Mouse (Mus musculus) testis, postnatal 10 days (tissue): Measurements from ENCODE around the gene Dok4.

Experiments
- DNase-seq: peaks from one replicate; pipeline ENCODE4 v3.0.0; 2021; ENCODE audit warnings: low spot score

Gene Dok4

DNA sequence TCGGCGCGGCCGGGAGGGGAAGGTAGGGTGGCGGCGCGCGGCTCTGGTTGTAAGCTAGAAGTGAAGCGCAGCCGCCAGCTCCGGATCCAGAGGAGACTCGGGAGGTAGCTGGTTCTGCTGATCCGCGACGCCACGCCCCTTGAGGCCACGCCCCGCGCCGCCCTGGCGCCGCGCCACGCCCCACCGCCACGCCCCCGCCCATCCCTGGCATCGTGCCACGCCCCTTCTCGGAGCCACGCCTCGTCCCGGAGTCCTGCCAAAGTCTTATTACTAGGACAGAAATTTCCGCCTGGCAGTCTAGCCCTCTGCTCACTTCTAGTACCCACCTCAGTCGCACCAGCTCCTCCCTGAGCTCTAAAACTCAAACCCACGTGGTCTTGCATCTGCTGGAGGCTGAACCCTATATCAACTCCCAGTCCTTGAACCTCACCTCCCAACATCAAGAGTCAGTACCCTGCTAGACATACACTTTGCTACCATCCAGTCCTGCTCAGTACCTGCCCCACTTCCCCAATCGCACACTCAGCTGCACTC lies at the start of gene Dok4:
Dok4 (minus strand) TSS at position 134 of the 534 bp plus-strand sequence.
- peak; percentile 93 for DNase-seq

DNA sequence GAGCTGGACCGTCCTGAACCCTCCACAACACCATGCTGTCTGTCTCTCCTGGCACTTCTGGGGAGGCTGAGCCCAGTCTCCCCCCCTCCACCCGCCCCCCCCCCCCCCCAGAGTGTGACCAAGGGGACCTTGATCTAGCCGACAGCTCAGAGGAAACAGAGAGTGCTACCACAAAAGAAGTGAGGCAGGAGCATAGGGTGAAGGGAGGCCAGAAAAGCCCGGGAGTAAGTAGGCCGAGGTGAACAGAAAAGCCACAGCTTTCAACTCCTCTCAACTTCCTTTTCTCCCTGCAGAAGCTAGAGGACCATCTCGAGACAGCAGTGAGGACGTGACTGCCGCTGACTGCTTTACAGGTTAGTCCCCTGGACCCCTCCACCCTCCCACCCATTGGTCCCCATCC lies 47.3 kb upstream of the Dok4 start, which contains the start of gene Adgrg5:
Adgrg5 (plus strand) TSS at position 290 of the 400 bp plus-strand sequence.
- DNase-seq: no peak

DNA sequence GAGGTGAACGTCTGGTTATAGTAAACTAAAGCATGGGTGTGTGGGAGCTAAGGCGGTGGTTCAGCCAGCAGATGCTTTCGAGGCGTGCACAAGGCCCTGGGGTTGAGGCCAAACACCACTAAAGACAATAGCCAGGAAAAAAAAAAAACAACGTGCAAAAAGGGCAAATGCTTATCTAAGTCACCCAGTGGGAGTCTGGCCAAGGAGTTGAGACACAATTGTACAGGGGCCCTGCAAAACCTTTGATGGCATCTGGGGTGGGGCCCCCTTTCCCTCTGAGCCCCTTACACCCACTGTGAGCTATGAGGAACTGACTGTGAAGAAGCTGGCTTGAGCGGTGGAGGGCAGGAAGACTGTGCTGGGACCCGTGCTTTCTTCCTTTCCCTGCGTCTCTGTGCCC lies 46.5 kb upstream of the Dok4 start:
- DNase-seq: no peak

DNA sequence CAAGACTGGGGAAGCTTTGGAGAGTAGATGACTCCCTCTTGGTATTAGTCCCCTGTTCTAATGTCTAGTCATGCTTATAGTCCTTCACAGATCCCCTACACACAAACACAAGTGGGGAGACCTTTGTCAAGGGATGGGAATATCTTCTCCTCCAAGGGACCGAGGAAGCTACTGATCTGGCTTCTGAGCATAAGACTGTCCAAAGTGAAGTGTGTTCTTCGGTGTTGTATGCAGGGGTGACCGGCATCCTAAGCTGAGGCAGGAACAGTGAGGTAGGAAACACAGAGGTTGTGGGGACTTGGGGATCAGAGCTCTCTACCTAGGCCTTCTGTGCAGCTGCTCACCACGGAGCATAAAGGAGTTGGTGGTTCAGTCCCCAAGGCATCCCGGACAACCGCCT lies 46.0 kb upstream of the Dok4 start:
- DNase-seq: no peak

DNA sequence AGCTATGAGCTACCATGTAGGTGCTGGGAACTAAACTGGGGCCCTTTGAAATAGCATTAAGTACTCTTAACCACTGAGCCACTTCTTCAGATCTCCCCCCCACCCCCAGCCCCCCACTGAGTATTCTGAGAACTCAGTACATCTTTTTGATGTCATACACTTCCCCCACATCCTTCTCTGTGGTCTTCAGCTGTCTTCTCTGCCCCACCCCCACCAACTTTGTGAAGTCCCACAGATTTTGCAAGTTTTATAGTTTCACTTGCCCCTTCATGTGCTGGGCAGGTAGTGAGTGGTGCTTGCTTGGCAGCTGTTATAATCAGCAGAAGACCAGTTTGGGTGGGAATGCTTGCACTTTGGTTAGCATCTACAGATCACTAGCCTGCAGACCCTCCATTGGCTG lies 43.1 kb upstream of the Dok4 start:
- DNase-seq: no peak

DNA sequence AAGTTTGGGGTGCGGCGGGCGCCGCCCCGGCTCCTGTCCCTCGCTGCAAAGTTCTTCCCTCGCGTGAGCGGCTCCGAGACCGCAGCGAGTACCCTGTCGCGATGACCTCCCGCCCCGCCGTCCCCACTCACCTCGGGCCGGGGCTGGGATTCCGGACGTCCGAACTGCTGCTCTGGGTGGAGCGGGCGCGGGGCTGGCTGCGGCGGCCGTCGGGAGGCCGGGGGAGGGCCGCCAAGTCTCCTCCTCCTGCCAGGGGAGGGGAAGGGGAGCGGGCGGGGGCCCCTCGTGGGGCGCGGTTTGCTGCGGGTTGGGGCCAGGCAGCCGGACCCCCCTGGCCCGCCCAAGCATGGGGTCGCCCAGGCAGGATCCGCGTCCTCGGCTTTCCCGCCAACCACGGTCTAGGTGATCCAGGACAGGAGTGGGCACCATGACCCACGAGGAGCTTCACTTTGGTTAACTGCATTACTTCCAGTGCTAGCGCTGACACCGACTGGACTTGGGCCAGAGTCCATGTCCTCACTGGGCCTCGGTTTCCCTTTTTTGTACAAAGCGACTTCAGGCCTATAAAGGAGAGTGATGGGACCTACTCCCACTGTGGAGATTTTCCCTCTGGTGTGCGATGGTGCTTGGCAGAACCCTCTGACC lies 41.8 kb upstream of the Dok4 start, which contains the start of gene Ccdc102a:
Ccdc102a (minus strand) TSS at position 248 of the 645 bp plus-strand sequence.
- DNase-seq: peak; percentile 77

DNA sequence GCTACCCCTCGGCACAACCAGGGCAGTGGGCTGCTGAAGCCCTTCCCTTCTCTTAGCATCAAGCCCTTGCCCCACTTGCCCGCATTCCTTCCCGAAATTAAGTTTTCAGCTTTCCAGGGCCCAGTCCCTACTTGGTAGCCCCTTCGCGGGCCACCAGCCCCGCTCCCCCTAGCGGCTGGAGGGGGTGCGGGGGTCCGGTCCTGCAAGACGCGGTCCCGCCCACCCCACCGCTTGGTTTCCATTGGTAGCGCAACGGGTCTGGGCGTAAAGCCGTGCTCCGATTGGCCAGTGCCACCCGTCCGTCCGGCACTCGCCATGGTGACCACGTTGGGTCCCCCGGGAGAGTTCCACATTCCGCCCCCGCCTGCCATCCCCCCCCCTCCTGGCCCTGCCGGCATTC lies 41.2 kb upstream of the Dok4 start:
- DNase-seq: peak; percentile 96

DNA sequence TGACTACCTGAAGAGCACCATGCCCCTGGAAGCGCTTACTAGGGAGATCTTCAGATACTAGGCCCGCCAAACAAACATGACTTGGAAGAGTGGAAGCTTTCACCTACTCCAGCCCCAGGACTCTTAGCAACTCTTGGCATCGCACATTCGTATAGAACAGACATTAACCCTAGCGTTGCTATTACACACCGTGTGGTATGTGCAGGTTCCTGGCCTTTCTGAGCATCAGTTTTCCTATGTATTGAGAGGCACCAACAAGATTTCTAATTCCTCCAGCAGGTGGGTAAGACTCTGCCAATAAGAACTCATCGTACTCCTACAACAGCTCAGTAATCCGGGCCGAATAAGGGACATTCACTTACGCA lies 40.8 kb upstream of the Dok4 start:
- DNase-seq: no peak

DNA sequence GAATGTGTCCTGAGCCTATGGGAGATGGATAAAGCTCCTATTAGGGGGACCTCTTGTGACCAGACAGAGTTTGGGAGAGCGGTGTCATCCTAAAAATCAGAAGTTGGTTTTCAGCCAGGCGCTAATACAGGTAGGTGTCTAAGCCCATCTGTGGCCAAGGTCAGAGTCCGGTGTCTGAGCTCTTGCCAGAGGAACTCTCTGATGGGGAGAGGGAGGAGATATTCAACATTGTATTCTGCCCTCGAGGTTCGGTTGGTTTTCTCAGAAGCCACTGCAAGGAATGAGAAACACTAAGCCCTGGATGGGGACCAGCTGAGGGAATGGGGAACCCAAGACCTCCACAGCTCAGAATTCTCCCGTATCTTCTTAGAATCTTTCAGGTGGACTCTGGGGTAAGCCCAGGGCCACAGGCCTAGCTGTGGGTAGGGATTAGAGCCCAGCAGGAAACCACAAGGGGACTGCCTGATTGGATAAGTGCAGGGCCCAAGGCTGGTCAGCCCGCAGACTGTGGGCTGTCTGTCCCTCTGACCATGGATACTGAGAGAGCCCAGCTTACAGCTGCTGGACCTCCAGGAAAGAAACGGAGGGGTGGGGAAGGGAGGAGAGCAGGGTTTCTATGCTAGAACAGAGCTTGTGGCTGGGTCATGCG lies 40.3 kb upstream of the Dok4 start:
- DNase-seq: no peak

DNA sequence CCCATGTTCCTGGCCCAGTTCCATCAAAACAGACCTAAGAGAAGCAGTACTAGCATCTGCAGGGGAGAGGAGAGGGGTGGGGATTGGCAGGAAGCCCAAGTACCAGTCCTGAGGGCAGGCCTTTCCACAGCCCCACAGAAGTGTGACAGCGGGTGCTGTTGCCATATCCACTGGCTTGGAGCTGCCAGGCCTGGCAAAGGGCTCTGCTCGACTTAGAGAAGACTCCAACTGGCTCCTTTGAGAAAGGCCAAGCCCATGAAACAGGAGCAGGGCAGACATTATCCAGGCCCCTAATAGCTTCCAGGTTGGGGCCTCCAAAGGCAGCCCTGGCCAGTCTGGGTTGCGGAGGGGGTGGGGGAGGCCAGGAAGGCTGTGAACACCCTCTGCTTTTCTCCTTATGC lies 38.6 kb upstream of the Dok4 start:
- DNase-seq: no peak

DNA sequence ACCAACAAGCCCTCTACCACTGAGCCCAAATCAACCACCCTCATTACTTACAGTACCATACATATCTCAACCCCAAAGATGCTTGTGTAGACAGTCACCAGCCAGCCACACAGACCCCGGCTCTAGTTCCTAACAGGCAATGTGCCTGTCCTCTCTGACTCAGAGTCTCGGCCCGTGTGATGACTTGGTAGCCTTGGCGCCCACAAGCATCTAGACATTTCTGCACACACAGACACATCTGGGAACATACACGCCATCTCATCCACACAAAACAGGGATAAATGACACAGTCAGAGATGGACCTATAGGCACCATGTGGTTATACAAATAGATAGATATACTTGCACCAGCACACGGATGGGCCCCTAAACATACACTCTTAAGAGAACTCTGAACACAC lies 38.1 kb upstream of the Dok4 start:
- no peak for DNase-seq

DNA sequence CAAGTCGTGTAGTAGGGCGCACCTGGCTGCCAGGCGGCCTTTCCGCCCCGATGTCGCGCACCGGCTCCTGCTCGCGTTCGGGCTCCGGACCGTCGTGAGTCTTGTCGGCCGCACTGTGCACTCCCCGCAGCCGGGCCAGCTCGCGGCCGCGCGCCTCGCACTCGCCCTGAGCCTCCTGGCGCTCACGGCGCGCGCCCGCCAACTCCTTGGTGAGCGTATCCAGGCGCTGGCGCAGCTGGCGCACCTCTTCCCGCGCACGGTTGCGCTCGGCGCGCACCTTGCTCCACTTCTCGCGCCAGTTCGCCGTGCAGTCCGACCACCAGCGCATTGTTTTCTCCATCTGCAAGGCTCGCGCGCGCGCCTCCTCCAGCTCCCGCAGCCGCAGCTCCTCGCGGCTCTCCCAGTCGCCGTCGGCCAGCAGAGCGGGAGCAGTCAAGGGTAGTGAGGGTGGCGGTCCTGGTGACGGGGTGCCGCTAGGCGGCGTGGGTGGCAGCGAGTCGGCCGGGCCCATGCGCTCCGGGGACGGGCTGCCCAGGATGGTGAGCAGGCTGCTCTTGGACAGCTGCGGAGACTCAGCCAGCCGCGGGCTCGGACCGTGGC lies 37.0 kb upstream of the Dok4 start:
- DNase-seq: peak; percentile 78

DNA sequence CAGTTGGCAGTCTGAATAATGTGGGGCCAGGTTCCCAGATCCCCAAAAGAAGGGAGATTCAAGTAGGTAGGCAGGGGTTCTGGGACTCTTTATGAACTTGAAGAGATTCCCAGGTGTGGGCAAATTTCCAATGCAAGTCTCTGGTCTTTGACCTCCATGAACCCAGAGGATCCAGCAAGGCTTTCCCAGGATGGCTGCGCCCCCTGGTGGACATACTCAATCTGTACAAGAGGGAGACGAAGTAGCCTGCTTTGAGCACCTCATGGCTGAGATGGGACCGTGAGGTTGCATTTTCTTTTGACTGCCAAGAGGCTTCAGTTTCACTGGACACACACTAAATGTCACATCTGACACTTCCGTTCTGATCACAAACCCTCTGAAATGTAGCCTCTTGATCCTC lies 32.7 kb upstream of the Dok4 start:
- DNase-seq: peak; percentile 91

DNA sequence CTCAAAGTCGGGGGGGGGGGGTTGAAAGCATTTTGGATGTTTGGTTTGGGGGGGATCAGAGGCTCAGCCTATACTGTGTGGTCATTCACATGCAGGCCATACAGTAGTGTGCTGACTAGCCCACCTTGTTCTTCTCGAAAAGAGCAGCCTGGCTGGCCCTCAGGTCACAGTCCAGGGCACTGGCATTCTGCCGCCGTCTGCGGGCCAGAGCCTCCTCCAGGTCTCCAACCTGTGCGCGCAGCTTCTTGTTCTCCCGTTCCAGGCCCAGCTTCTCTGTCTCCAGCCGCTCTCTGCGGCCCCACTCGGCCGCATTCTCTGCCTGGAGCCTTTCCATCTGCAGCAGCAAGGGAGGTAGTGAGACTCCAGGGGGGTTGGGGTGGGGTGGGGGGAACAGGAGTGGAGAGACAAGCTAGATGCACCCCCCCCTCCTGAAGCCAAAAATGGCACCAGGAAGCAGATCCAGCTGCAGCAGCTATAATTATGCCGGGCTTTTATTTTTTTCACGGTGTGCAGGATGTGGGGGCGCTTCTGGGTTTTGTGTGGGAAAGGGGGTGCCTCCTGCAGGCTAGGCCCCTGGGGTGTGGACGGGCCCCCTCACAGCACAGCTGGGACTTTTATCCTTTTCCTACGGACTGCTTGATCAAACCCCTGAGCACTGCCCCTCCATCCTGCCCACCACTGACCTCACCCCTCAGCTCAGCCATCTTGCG lies 31.6 kb upstream of the Dok4 start:
- no peak for DNase-seq

DNA sequence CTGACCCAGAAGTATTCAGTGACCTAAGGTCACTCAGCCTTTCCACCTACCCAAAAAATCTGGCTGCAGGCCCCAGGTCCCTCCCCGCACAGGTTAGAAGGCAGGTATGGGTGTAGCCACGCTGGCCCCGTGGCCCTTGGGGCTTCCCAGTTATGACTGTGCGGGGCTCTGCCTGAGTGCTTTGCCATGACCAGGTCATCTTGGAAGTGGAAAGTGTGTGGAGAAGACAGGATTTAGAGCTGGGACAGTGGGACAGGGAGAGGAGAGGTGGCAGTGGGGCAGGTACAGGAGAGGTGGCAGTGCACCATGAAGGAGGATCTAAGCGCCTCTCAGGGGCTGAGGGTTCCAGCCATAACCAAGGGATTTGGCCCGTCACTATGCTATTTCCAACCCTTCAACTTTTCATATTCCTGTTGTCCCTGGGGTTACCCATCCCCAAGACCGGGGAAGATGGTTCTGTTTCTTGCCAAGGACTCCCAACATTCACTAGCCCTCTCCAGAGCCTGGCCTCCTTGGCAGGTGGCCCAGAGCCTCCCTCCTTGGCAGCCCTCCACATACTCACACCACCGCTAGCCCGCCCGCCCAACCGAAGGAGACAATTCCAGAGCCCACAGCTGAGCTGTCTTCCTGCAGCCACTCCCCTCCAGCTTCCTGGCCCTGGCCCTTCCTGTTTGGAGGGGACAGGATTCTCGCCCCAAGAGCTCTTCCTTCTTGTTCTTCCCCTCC lies 28.5 kb upstream of the Dok4 start:
- DNase-seq: peak; percentile 90

DNA sequence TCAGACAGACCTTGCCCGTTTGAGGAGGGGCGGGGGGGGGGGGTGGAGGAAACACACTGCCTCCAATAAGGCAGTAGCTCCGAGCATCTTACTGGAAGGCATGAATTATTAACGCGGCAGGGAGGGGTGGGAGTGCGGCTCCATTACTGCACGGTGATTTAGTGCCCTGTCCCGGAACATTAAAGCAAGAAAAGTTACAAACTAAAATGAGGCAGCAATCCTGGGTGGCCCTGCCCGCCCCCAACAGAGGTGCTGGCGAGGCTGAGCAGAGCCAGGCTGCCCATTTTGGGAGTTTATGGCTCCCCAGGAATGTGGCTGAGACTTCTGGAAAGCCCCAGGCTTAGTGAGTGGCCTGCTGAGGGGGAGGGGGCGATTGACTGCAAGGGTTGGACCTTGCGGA lies 27.6 kb upstream of the Dok4 start:
- DNase-seq: no peak

DNA sequence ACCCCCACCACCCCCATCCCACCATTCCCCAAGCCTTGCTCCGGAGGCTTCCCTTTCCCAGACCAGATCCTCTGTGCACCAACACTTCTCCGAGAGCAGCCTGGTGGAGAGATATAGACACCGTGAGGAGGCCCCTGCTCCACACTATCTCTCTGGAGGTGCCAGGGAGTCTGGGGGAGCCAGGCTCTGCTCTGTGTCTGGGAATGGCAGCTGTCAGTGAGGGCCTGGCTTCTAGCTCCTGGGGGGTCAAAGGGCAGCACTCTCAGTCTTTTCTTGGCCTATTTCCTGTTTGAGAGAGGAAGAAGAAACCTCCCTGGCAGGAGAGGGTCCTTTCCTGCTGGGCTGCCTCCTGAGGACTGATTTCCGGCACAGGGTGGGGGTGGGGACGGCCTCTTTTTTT lies 24.9 kb upstream of the Dok4 start:
- no peak for DNase-seq

DNA sequence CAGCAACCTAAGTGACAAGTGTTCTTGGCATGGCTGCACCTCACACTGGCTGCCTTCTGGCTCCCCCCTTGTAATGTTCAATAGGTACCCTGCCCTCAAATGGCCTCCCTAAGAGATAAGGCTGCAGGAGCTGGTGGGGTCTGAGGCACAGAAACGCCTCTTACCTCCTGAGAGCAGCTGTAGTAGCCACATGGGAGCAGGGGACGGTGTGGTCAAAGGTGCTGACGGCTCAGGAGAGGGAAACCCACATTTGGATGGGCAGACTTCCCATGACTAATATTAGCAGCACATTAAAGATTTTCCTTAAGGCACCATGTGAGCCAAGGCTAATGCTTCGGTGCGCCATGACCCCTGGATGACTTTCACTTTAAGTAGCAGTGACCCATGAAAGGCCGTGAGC lies 24.5 kb upstream of the Dok4 start:
- DNase-seq: no peak

DNA sequence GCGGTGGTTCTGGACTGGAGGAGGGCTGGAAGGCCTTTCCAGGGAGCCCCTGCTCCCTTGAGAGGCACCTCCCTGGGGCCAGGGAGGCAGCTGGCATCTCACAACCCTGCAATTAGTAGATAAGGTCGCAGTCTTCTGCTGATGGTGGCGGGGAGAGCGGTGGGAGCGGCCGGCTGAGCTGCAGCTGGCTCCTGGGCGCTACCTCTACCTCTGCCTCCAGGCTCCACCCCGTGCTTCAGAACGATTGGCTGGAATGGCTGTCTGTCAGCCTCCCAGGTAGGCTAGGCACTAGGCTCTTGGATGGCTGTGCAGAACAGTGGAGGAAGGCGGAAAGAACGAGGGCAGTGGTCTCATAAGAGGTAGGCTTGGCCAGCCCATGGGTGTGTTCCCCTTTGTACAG lies 23.1 kb upstream of the Dok4 start:
- no peak for DNase-seq

DNA sequence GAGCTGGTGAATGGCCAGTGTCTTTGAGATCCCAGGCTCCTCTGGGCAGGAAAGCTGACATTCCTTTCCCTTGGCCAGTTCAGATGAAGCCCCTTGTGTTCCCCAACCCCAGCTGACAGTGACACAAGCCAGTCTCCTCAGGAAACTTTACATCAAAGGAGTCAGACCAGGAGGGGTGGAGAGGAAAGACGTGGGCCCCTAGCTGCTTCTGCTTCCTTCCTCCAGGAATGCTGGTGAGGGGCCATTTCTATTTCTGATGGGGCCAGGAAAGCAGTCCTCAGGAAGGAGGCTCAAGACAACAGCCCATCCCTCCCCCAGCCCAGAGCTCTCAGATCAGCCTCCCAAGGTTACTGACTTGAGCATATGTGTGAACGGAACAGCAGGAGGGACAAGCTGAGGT lies 16.8 kb upstream of the Dok4 start:
- DNase-seq: no peak

DNA sequence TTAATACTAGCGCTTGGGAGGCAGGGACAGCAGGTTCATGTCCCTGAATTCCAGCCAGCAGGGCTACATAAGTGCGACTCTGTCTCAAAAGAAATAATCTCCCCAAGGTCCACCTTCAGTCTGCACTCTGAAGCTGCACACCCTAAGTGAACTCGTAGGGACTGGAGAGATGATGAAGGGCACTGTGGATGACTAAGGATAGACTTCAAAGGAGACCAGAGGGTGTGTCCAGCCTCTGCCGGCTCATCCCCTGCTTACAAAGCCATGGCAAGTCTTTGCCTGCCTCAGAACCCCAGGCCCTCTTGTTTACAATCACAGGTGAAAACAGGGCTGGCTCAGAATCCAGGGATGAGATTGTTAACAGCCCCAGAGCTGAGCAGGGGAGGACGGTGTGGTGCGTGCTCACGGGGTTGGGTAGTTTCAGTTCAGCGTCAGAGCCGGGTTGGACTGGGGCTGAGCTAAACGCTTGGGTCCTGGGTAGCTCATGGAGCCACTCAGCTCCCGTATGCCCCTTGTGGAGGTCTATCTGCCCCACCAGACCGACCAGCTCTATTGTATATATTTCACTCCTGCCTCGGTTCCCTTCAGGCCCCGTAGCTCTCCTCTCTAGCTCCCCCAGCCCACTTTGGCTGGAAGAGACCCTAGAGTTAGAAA lies 12.4 kb upstream of the Dok4 start:
- DNase-seq: no peak

DNA sequence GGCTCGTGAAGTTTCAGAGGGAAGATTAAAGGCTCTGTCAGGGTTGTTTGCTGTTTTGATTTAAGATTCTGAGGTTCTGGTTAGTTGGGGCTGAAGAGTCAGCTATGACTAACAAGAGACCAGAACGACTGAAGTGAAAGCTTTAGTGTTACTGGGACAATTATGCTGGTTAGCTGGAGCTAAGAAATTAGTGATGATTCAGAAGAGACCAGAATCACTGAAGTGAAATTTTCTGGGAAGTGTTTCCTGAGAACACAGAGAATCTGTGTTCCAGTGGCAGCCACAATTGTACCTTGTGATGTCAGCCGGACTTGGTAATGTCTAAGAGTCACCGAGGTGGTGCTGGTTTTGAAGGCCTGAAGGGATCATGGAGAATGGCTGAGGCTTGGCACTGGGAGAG lies 4.6 kb upstream of the Dok4 start:
- no peak for DNase-seq
